Mouse (Mus musculus) MEL (cell line): Measurements from ENCODE around the gene Chl1. TPM values are rescaled to one million over a fixed set of nuclear protein-coding genes. Genes with fewer than 3 reads are reported as not detected.

ENCODE experiments used
- DNase-seq: peaks from one replicate; pipeline ENCODE4 v3.0.0; 2011; ENCODE audit warnings: low read depth, low spot score
- H3K27ac ChIP-seq: 2 replicates; pipeline ENCODE4 v1.5.1; 2012; ENCODE audit warnings: low read depth, mild to moderate bottlenecking, control low read depth, low read length, moderate library complexity; ENCODE audit not compliant: control insufficient read depth
- H3K27me3 ChIP-seq, 2 experiments: fragments of 150-350 bp in 1 of 2; sonication (generic) in 1 of 2; 2 replicates each; pipeline ENCODE4 v1.6.1; 2012; ENCODE audit warnings: low read length in 2 of 2, mild to moderate bottlenecking in 2 of 2, improper control_type of control experiment in 1 of 2, moderate library complexity in 1 of 2; ENCODE audit not compliant: insufficient read depth in 2 of 2, control insufficient read depth in 1 of 2
- H3K36me3 ChIP-seq, 2 experiments: 2 replicates each; pipeline ENCODE4 v1.6.1; 2012 to 2014; ENCODE audit warnings: low read length in 2 of 2, improper control_type of control experiment in 1 of 2, inconsistent platforms in 1 of 2, mild to moderate bottlenecking in 1 of 2; ENCODE audit not compliant: insufficient read depth in 2 of 2, control insufficient read depth in 1 of 2
- H3K4me1 ChIP-seq, 2 experiments: fragments of 150-350 bp in 1 of 2; sonication (generic) in 1 of 2; 2 replicates each; pipeline ENCODE4 v1.6.1; 2012; ENCODE audit warnings: low read length in 2 of 2, improper control_type of control experiment in 1 of 2, mild to moderate bottlenecking in 1 of 2; ENCODE audit not compliant: insufficient read depth in 2 of 2, control insufficient read depth in 1 of 2
- H3K4me3 ChIP-seq, 2 experiments: fragments of 150-350 bp in 1 of 2; sonication (generic) in 1 of 2; 2 replicates each; pipeline ENCODE4 v1.5.1; 2012; ENCODE audit warnings: low read depth in 2 of 2, low read length in 2 of 2, mild to moderate bottlenecking in 2 of 2, moderate library complexity in 2 of 2, control low read depth in 1 of 2, improper control_type of control experiment in 1 of 2; ENCODE audit not compliant: control insufficient read depth in 1 of 2, insufficient read depth in 1 of 2
- H3K79me2 ChIP-seq: 2 replicates; pipeline ENCODE4 v1.6.1; 2012; ENCODE audit warnings: mild to moderate bottlenecking, low read length, moderate library complexity; ENCODE audit not compliant: control insufficient read depth, poor library complexity, insufficient read depth
- H3K9ac ChIP-seq: 2 replicates; pipeline ENCODE4 v1.6.1; 2012; ENCODE audit warnings: low read depth, mild to moderate bottlenecking, control low read depth, low read length, moderate library complexity; ENCODE audit not compliant: control insufficient read depth, poor library complexity, severe bottlenecking
- H3K9me3 ChIP-seq: fragments of 150-350 bp; sonication (generic); replicated peaks from 2 replicates; pipeline ENCODE4 v1.6.1; 2012; ENCODE audit warnings: mild to moderate bottlenecking, low read length, improper control_type of control experiment, moderate library complexity; ENCODE audit not compliant: insufficient read depth
- CHD1 ChIP-seq: IDR thresholded peaks from 2 replicates; pipeline ENCODE4 v1.6.1; 2012; ENCODE audit warnings: low read depth, mild to moderate bottlenecking, inconsistent platforms, low read length, improper control_type of control experiment
- CHD2 ChIP-seq: IDR thresholded peaks from 2 replicates; pipeline ENCODE4 v1.6.1; 2011; ENCODE audit warnings: low read length, improper control_type of control experiment
- ETS1 ChIP-seq: IDR thresholded peaks from 2 replicates; pipeline ENCODE4 v1.6.1; 2012; ENCODE audit warnings: low read depth, mild to moderate bottlenecking, inconsistent platforms, low read length, improper control_type of control experiment, moderate library complexity
- GATA1 ChIP-seq: IDR thresholded peaks from 2 replicates; pipeline ENCODE4 v1.6.1; 2011; ENCODE audit warnings: low read depth, low read length, improper control_type of control experiment
- HCFC1 ChIP-seq: IDR thresholded peaks from 2 replicates; pipeline ENCODE4 v1.6.1; 2012; ENCODE audit warnings: low read depth, mild to moderate bottlenecking, inconsistent platforms, low read length, improper control_type of control experiment, moderate library complexity
- KAT2A ChIP-seq: conservative IDR thresholded peaks from 2 replicates; pipeline ENCODE4 v1.6.1; 2012; ENCODE audit warnings: low read depth, low read length, improper control_type of control experiment, inconsistent platforms
- MAFK ChIP-seq: IDR thresholded peaks from 2 replicates; pipeline ENCODE4 v1.6.1; 2011; ENCODE audit warnings: low read depth, mild to moderate bottlenecking, low read length, improper control_type of control experiment, borderline replicate concordance
- MAZ ChIP-seq: IDR thresholded peaks from 2 replicates; pipeline ENCODE4 v1.6.1; 2012; ENCODE audit warnings: low read depth, mild to moderate bottlenecking, inconsistent platforms, low read length, improper control_type of control experiment
- MEF2A ChIP-seq: IDR thresholded peaks from 2 replicates; pipeline ENCODE4 v1.6.1; 2014; ENCODE audit warnings: low read depth, mild to moderate bottlenecking, inconsistent platforms, low read length, improper control_type of control experiment; ENCODE audit not compliant: poor library complexity, insufficient replicate concordance, severe bottlenecking; ENCODE audit errors: extremely low read depth
- MXI1 ChIP-seq: IDR thresholded peaks from 2 replicates; pipeline ENCODE4 v1.6.1; 2011; ENCODE audit warnings: mild to moderate bottlenecking, low read depth, low read length, improper control_type of control experiment
- NELFE ChIP-seq: IDR thresholded peaks from 2 replicates; pipeline ENCODE4 v1.6.1; 2011; ENCODE audit warnings: low read depth, low read length, improper control_type of control experiment
- NRF1 ChIP-seq: IDR thresholded peaks from 2 replicates; pipeline ENCODE4 v1.6.1; 2014; ENCODE audit warnings: low read depth, mild to moderate bottlenecking, inconsistent platforms, low read length, improper control_type of control experiment, moderate library complexity; ENCODE audit not compliant: poor library complexity, insufficient read depth, severe bottlenecking
- POLR2A ChIP-seq, 2 experiments: IDR thresholded peaks; 2 replicates each; pipeline ENCODE4 v1.6.1; 2011 to 2012; ENCODE audit warnings: low read length in 2 of 2, mild to moderate bottlenecking in 2 of 2, control low read depth in 1 of 2, improper control_type of control experiment in 1 of 2, low read depth in 1 of 2, moderate library complexity in 1 of 2; ENCODE audit not compliant: control insufficient read depth in 1 of 2, insufficient read depth in 1 of 2, poor library complexity in 1 of 2
- POLR2AphosphoS2 ChIP-seq: IDR thresholded peaks from 2 replicates; pipeline ENCODE4 v1.6.1; 2011; ENCODE audit warnings: low read length, improper control_type of control experiment
- RAD21 ChIP-seq: IDR thresholded peaks from 2 replicates; pipeline ENCODE4 v1.6.1; 2011; ENCODE audit warnings: mild to moderate bottlenecking, low read depth, low read length, improper control_type of control experiment
- RCOR1 ChIP-seq: IDR thresholded peaks from 2 replicates; pipeline ENCODE4 v1.6.1; 2012; ENCODE audit warnings: low read depth, mild to moderate bottlenecking, inconsistent platforms, low read length, improper control_type of control experiment
- TAL1 ChIP-seq: IDR thresholded peaks from 2 replicates; pipeline ENCODE4 v1.6.1; 2012; ENCODE audit warnings: mild to moderate bottlenecking, inconsistent platforms, low read length, moderate library complexity, mixed read lengths
- TBP ChIP-seq: IDR thresholded peaks from 2 replicates; pipeline ENCODE4 v1.8.0; 2011; ENCODE audit warnings: low read depth, low read length, improper control_type of control experiment
- USF1 ChIP-seq: IDR thresholded peaks from 2 replicates; pipeline ENCODE4 v1.6.1; 2014; ENCODE audit warnings: low read depth, mild to moderate bottlenecking, inconsistent platforms, low read length, improper control_type of control experiment, moderate library complexity
- USF2 ChIP-seq, 2 experiments: IDR thresholded peaks; 2 replicates each; pipeline ENCODE4 v1.6.1; 2011 to 2012; ENCODE audit warnings: improper control_type of control experiment in 2 of 2, low read length in 2 of 2, borderline replicate concordance in 1 of 2, inconsistent platforms in 1 of 2, low read depth in 1 of 2, mild to moderate bottlenecking in 1 of 2; ENCODE audit not compliant: insufficient read depth in 1 of 2
- ZKSCAN1 ChIP-seq: IDR thresholded peaks from 2 replicates; pipeline ENCODE4 v1.6.1; 2012; ENCODE audit warnings: low read depth, mild to moderate bottlenecking, inconsistent platforms, low read length, improper control_type of control experiment, moderate library complexity
- ZMIZ1 ChIP-seq: IDR thresholded peaks from 2 replicates; pipeline ENCODE4 v1.6.1; 2012; ENCODE audit warnings: low read depth, mild to moderate bottlenecking, inconsistent platforms, low read length, improper control_type of control experiment, moderate library complexity
- ZNF384 ChIP-seq: IDR thresholded peaks from 2 replicates; pipeline ENCODE4 v1.6.1; 2012; ENCODE audit warnings: low read depth, mild to moderate bottlenecking, inconsistent platforms, low read length, improper control_type of control experiment
- polyA plus RNA-seq, 2 experiments: library from polyadenylated mRNA; stranded (reverse) in 1 of 2; unstranded in 1 of 2; fragments of >175 nt in 1 of 2; fragments of >200 nt in 1 of 2; gene quantifications; 2 replicates each; pipeline versions ENCODE4 v1.2.1 to v1.2.4; 2012; ENCODE audit warnings: low replicate concordance in 2 of 2, low read depth in 1 of 2; ENCODE audit not compliant: insufficient read length in 2 of 2, insufficient read depth in 1 of 2, missing spikeins in 1 of 2
- total RNA-seq: library from RNA; depleted of rRNA; stranded (reverse); fragments of 300-350 nt; gene quantifications from 2 replicates; pipeline ENCODE4 v1.2.3, GENCODE M21; 2012

Gene Chl1
- total and polyA plus RNA-seq, 3 experiments, result not detected

- TF ChIP-seq RCOR1, result no peak
- TF ChIP-seq KAT2A, result no peak
- no peak for TF ChIP-seq HCFC1
- no peak for TF ChIP-seq ZKSCAN1
- no peak for TF ChIP-seq NRF1
- no peak for TF ChIP-seq MAZ
Observed at GRCm38 (mm10) chr6:103697349-103698028, 187.1 kb downstream of the Chl1 start (continued).

GRCm38 (mm10) chr6:103699482-103699881, 189.1 kb downstream of the Chl1 start:
- no peaks in the 10 kb centered on the region for H3K9me3 ChIP-seq
- H3K27ac ChIP-seq, result no peak overlapping the region
- H3K4me3 ChIP-seq, result no peak overlapping the region
- TF ChIP-seq USF2 (IDR thresholded peaks at IDR 0.05; ENCODE audit: borderline replicate concordance in 1 of 2, insufficient read depth in 1 of 2, low read depth in 1 of 2, low read length in 2 of 2) (no peak), ETS1 (no peak), MXI1 (no peak), MEF2A (no peak), POLR2AphosphoS2 (no peak), TAL1 (no peak), RAD21 (no peak), ZMIZ1 (no peak), GATA1 (no peak), MAFK (no peak), CHD2 (no peak)
- no peak for DNase-seq
- H3K79me2 ChIP-seq, result no peaks in the 10 kb centered on the region
- no peaks in the 10 kb centered on the region for H3K36me3 ChIP-seq
- H3K4me1 ChIP-seq, result no peaks in the 10 kb centered on the region
- H3K27me3 ChIP-seq, result no peaks in the 10 kb centered on the region
- no peak overlapping the region for H3K9ac ChIP-seq

GRCm38 (mm10) chr6:103699895-103700294, 189.5 kb downstream of the Chl1 start:
- no peak overlapping the region for H3K27ac ChIP-seq
- no peak for TF ChIP-seq POLR2A (IDR thresholded peaks at IDR 0.05; ENCODE audit: control insufficient read depth in 1 of 2, insufficient read depth in 1 of 2, low read depth in 1 of 2, low read length in 2 of 2, poor library complexity in 1 of 2)
- no peak for TF ChIP-seq USF1
- no peak for TF ChIP-seq USF2 (IDR thresholded peaks at IDR 0.05; ENCODE audit: borderline replicate concordance in 1 of 2, insufficient read depth in 1 of 2, low read depth in 1 of 2, low read length in 2 of 2)
- no peak for TF ChIP-seq ZKSCAN1
- no peak for TF ChIP-seq TBP
- TF ChIP-seq NELFE, result no peak
- TF ChIP-seq ZNF384, result no peak
- no peak for TF ChIP-seq ETS1
- TF ChIP-seq CHD1, result no peak
- TF ChIP-seq MAFK, result no peak
- TF ChIP-seq, all 39 proteins: peak for 0
- Histone ChIP-seq H3K9me3 (no peaks in the 10 kb centered on the region), H3K79me2 (no peaks in the 10 kb centered on the region), H3K4me1 (no peaks in the 10 kb centered on the region), H3K36me3 (no peaks in the 10 kb centered on the region), H3K9ac (no peak overlapping the region), H3K27me3 (no peaks in the 10 kb centered on the region), H3K4me3 (no peak overlapping the region)
- DNase-seq, result no peak
